ENCODE assay signal across 26 mouse cellular contexts in the genomic region with DNA sequence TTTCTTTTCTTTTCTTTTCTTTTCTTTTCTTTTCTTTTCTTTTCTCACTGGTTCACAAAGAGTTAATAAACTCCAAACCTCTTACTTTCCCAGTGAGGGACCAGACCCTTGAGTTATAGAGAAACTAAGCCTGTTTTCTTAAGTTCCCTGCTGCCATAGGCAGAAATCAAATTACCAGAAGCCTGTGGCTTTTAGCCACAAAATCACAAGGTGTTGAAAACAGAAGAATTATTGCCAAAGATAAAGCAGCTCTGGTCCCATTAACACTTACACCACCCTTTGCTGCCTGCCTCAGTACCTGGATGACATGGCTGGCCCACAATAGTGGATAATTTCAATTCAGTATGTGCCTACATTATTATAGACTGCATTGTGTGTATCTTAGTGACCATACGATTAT. TPM values are rescaled to one million over a fixed set of nuclear protein-coding genes. Genes with fewer than 3 reads are reported as not detected.
DNase-seq lines count a peak whose midpoint lies in the region; ATAC-seq lines count a peak whose summit lies in the region.
"Had no signal": no experiment of that assay in that cellular context is flagged by ENCODE, and none has a peak within 500 bp of the region (broad histone marks: within the 10 kb centered on the region; RNA-seq: fewer than 3 reads in every experiment).

No protein-coding gene starts in this region.

- no peaks in the 10 kb centered on the region for H3K4me1 ChIP-seq in neural tube, embryonic 15.5 days
- H3K4me1 ChIP-seq: embryonic facial prominence, embryonic 15.5 days; heart, embryonic 12.5 days; hindbrain, embryonic 10.5 days had no signal

- H3K27me3 ChIP-seq in neural tube, embryonic 15.5 days (replicated peaks): no peaks in the 10 kb centered on the region
- H3K27me3 ChIP-seq: embryonic facial prominence, embryonic 15.5 days; heart, embryonic 12.5 days had no signal

- no peak for ATAC-seq in megakaryocyte-erythroid progenitor cell, adult 5-6 weeks (replicated peaks; ENCODE audit: low FRiP score, low TSS enrichment, poor library complexity, severe bottlenecking)
- no peak for ATAC-seq in neural tube, embryonic 15.5 days (ENCODE audit: low FRiP score)
- ATAC-seq: forebrain, embryonic 16.5 days; intestine, embryonic 16.5 days had no signal

- no peak overlapping the region for H3K9ac ChIP-seq in neural tube, embryonic 15.5 days (replicated peaks)
- H3K9ac ChIP-seq: embryonic facial prominence, embryonic 15.5 days; heart, embryonic 12.5 days; hindbrain, embryonic 14.5 days had no signal

- H3K9me3 ChIP-seq in neural tube, embryonic 15.5 days (replicated peaks): no peaks in the 10 kb centered on the region
- H3K9me3 ChIP-seq: embryonic facial prominence, embryonic 15.5 days; heart, embryonic 12.5 days; hindbrain, embryonic 10.5 days had no signal

- H3K36me3 ChIP-seq in neural tube, embryonic 15.5 days: no peaks in the 10 kb centered on the region
- H3K36me3 ChIP-seq: embryonic facial prominence, embryonic 15.5 days; heart, embryonic 12.5 days; hindbrain, embryonic 10.5 days had no signal

- DNase-seq in MN1 (ENCODE audit: low spot score): peak; percentile 44
- peak; percentile 24 for DNase-seq in NIH3T3 (ENCODE audit: low read depth)
- DNase-seq in forelimb bud, embryonic 11.5 days (ENCODE audit: low read depth, low spot score): peak; percentile 81
- DNase-seq in mesoderm, embryonic 11.5 days (ENCODE audit: low read depth, low spot score): peak; percentile 37
- DNase-seq: adrenal gland, postnatal 14 days; cerebellum, adult 18-20 months; cerebellum, adult 9-11 months; cerebellum, postnatal 36 days; gastrocnemius, postnatal 25 days had no signal

- WGBS in neural tube, embryonic 15.5 days: 86% methylated on average over 1 of the region's 1 CpGs

- no peak overlapping the region for H3K4me2 ChIP-seq in neural tube, embryonic 15.5 days
- H3K4me2 ChIP-seq: embryonic facial prominence, embryonic 15.5 days; heart, embryonic 12.5 days; hindbrain, embryonic 14.5 days had no signal

- no peak overlapping the region for H3K27ac ChIP-seq in neural tube, embryonic 15.5 days (replicated peaks)
- H3K27ac ChIP-seq: embryonic facial prominence, embryonic 15.5 days; hindbrain, embryonic 10.5 days; hindbrain, embryonic 14.5 days had no signal

- no peak overlapping the region for H3K4me3 ChIP-seq in neural tube, embryonic 15.5 days (replicated peaks)
- H3K4me3 ChIP-seq: embryonic facial prominence, embryonic 15.5 days; erythroblast, embryonic 14.5 days; heart, embryonic 12.5 days; hindbrain, embryonic 10.5 days had no signal

RNA-seq across cellular contexts. Expression of a gene that starts 35.0 kb away (rescaled TPM):
- not detected in 2 replicates for total RNA-seq in megakaryocyte-erythroid progenitor cell, adult 5-6 weeks (2014; fragmentation: Nextera tagmentation)
- not detected in 2 replicates for total RNA-seq in megakaryocyte-erythroid progenitor cell, adult 5-6 weeks (2017)
- polyA plus RNA-seq in neural tube, embryonic 15.5 days (2015; fragmentation: Nextera tagmentation; extraction: Ambion mirVana): not detected in 2 replicates
- total RNA-seq: adrenal gland, adult 18-20 months; adrenal gland, postnatal 14 days; gastrocnemius, adult 18-20 months; gastrocnemius, postnatal 25 days; granulocyte monocyte progenitor cell, adult 5-6 weeks; heart, adult 8-10 months; heart, postnatal 25 days had no signal
- polyA plus RNA-seq: embryonic facial prominence, embryonic 11.5 days; embryonic facial prominence, embryonic 15.5 days; erythroblast, embryonic 14.5 days; forebrain, embryonic 11.5 days; forebrain, embryonic 16.5 days; heart, embryonic 12.5 days; heart, embryonic 16.5 days; hindbrain, embryonic 10.5 days; hindbrain, embryonic 14.5 days; intestine, embryonic 16.5 days had no signal

Comparison
In these comparisons a context has a peak if more than half of its experiments do, and no peak if none do; other contexts are left out.
1. DNase-seq: peak in every context shown above with its lines; median percentile 81 in forelimb bud, embryonic 11.5 days; 44 in MN1; 37 in mesoderm, embryonic 11.5 days; 24 in NIH3T3.